Mouse (Mus musculus) testis, adult 2 months (tissue): ENCODE results near the gene Bdkrb2.

Experiments
- CTCF ChIP-seq: fragments of 200-500 bp; IDR thresholded peaks from 2 replicates; pipeline ENCODE4 v1.5.1; 2012; ENCODE audit warnings: low read depth, mild to moderate bottlenecking, inconsistent platforms, low read length, moderate library complexity; ENCODE audit not compliant: control insufficient read depth, insufficient read depth, insufficient replicate concordance
- POLR2A ChIP-seq: fragments of 200-500 bp; IDR thresholded peaks from 2 replicates; pipeline ENCODE4 v1.6.1; 2012; ENCODE audit warnings: low read depth, mild to moderate bottlenecking, inconsistent platforms, low read length, moderate library complexity; ENCODE audit not compliant: control insufficient read depth

GRCm38 (mm10) chr12:105636551-105636950 lies 73.5 kb downstream of the Bdkrb2 start:
- TF ChIP-seq CTCF (no peak), POLR2A (no peak)
